Mouse (Mus musculus): Measurements from ENCODE around the gene Upp2.

GRCm38 (mm10) chr2:58790361-58790760 lies 223.3 kb downstream of the Upp2 start:
- no peak for TF ChIP-seq CTCF (IDR thresholded peaks at IDR 0.05; ENCODE audit: insufficient read depth, low read length)
- no peak for TF ChIP-seq POLR2A (IDR thresholded peaks at IDR 0.05; ENCODE audit: borderline replicate concordance, extremely low read depth, low read depth, low read length)
